Mouse (Mus musculus) CH12.LX (cell line): ENCODE data around the gene Sort1. TPM values are rescaled to one million over a fixed set of nuclear protein-coding genes. Genes with fewer than 3 reads are reported as not detected.
"Not testable (repeated sequence)": the region's sequence is repeated elsewhere in the genome, so short reads cannot be mapped to it uniquely, and the experiment has no call there.

ENCODE experiments used
- DNase-seq: peaks from one replicate; pipeline ENCODE4 v3.0.0-alpha.2; 2013; ENCODE audit errors: extremely low read depth
- H3K27ac ChIP-seq: 2 replicates; pipeline ENCODE4 v1.5.1; 2012; ENCODE audit warnings: low read depth, mild to moderate bottlenecking, control low read depth, moderate library complexity; ENCODE audit not compliant: insufficient read depth
- H3K27me3 ChIP-seq: replicated peaks from 2 replicates; pipeline ENCODE3; 2012; ENCODE audit warnings: inconsistent platforms
- H3K36me3 ChIP-seq, 2 experiments: replicated peaks in 1 of 2; 2 replicates each; pipeline versions ENCODE3 to v1.6.1; 2012; ENCODE audit warnings: inconsistent platforms in 1 of 2, low read length in 1 of 2, mild to moderate bottlenecking in 1 of 2, mixed read lengths in 1 of 2, moderate library complexity in 1 of 2; ENCODE audit not compliant: control insufficient read depth in 1 of 2, insufficient read depth in 1 of 2
- H3K4me1 ChIP-seq, 2 experiments: 2 replicates each; pipeline ENCODE4 v1.6.1; 2012; ENCODE audit warnings: inconsistent platforms in 1 of 2, moderate library complexity in 1 of 2; ENCODE audit not compliant: insufficient read depth in 2 of 2, control insufficient read depth in 1 of 2
- H3K4me2 ChIP-seq: 2 replicates; pipeline ENCODE4 v1.6.1; 2012; ENCODE audit warnings: low read depth, mild to moderate bottlenecking, control low read depth; ENCODE audit not compliant: poor library complexity, insufficient read depth, severe bottlenecking
- H3K4me3 ChIP-seq, 3 experiments: fragments of 150-350 bp in 1 of 3; sonication (generic) in 1 of 3; replicated peaks in 1 of 3; 2 replicates each; pipeline versions ENCODE3 to v1.5.1; 2011 to 2012; ENCODE audit warnings: low read depth in 2 of 3, low read length in 2 of 3, mild to moderate bottlenecking in 2 of 3, moderate library complexity in 2 of 3, control low read depth in 1 of 3, improper control_type of control experiment in 1 of 3, inconsistent platforms in 1 of 3, mixed read lengths in 1 of 3; ENCODE audit not compliant: poor library complexity in 1 of 3
- H3K79me2 ChIP-seq: replicated peaks from 2 replicates; pipeline ENCODE4 v1.6.1; 2012; ENCODE audit warnings: mild to moderate bottlenecking, moderate library complexity; ENCODE audit not compliant: control insufficient read depth, poor library complexity, insufficient read depth, severe bottlenecking; ENCODE audit errors: extremely low read depth
- H3K9ac ChIP-seq: 2 replicates; pipeline ENCODE4 v1.6.1; 2012; ENCODE audit warnings: low read depth, mild to moderate bottlenecking, control low read depth, moderate library complexity; ENCODE audit not compliant: insufficient read depth
- H3K9me3 ChIP-seq: replicated peaks from 2 replicates; pipeline ENCODE3; 2012; ENCODE audit warnings: low read length, inconsistent platforms, mixed read lengths
- CTCF ChIP-seq, 2 experiments: IDR thresholded peaks in 1 of 2; conservative IDR thresholded peaks in 1 of 2; 2 replicates each; pipeline ENCODE4 v1.5.1; 2011 to 2012; ENCODE audit warnings: low read depth in 2 of 2, low read length in 2 of 2, improper control_type of control experiment in 1 of 2, inconsistent platforms in 1 of 2, mild to moderate bottlenecking in 1 of 2, moderate library complexity in 1 of 2
- EP300 ChIP-seq: IDR thresholded peaks from 2 replicates; pipeline ENCODE4 v1.6.1; 2011; ENCODE audit warnings: low read length, improper control_type of control experiment
- ETS1 ChIP-seq: conservative IDR thresholded peaks from 2 replicates; pipeline ENCODE4 v1.6.1; 2012; ENCODE audit warnings: low read depth, mild to moderate bottlenecking, inconsistent platforms, low read length, improper control_type of control experiment, moderate library complexity
- GABPA ChIP-seq: IDR thresholded peaks from 2 replicates; pipeline ENCODE4 v1.6.1; 2012; ENCODE audit warnings: low read depth, low read length, improper control_type of control experiment, inconsistent platforms; ENCODE audit not compliant: insufficient replicate concordance
- HCFC1 ChIP-seq: IDR thresholded peaks from 2 replicates; pipeline ENCODE4 v1.6.1; 2012; ENCODE audit warnings: low read depth, mild to moderate bottlenecking, inconsistent platforms, low read length, improper control_type of control experiment
- JUND ChIP-seq: conservative IDR thresholded peaks from 2 replicates; pipeline ENCODE4 v1.6.1; 2011; ENCODE audit warnings: low read depth, low read length, improper control_type of control experiment
- MAFK ChIP-seq: IDR thresholded peaks from 2 replicates; pipeline ENCODE4 v1.6.1; 2011; ENCODE audit warnings: low read length, improper control_type of control experiment; ENCODE audit not compliant: insufficient replicate concordance
- MAZ ChIP-seq: IDR thresholded peaks from 2 replicates; pipeline ENCODE4 v1.6.1; 2012; ENCODE audit warnings: low read depth, mild to moderate bottlenecking, inconsistent platforms, low read length, improper control_type of control experiment, moderate library complexity
- MXI1 ChIP-seq: IDR thresholded peaks from 2 replicates; pipeline ENCODE4 v1.6.1; 2011; ENCODE audit warnings: mild to moderate bottlenecking, low read depth, low read length, improper control_type of control experiment
- MYC ChIP-seq: IDR thresholded peaks from 2 replicates; pipeline ENCODE4 v1.6.1; 2011; ENCODE audit warnings: low read depth, mild to moderate bottlenecking, improper control_type of control experiment, low read length
- NELFE ChIP-seq: IDR thresholded peaks from 2 replicates; pipeline ENCODE4 v1.6.1; 2011; ENCODE audit warnings: low read depth, low read length, improper control_type of control experiment
- POLR2A ChIP-seq: IDR thresholded peaks from 2 replicates; pipeline ENCODE4 v1.6.1; 2011; ENCODE audit warnings: low read depth, mild to moderate bottlenecking, improper control_type of control experiment, low read length
- POLR2AphosphoS2 ChIP-seq: IDR thresholded peaks from 2 replicates; pipeline ENCODE4 v1.6.1; 2011; ENCODE audit warnings: low read depth, low read length, improper control_type of control experiment
- RAD21 ChIP-seq: IDR thresholded peaks from 2 replicates; pipeline ENCODE4 v1.6.1; 2011; ENCODE audit warnings: low read depth, mild to moderate bottlenecking, low read length, improper control_type of control experiment, moderate library complexity
- SIN3A ChIP-seq: IDR thresholded peaks from 2 replicates; pipeline ENCODE4 v1.6.1; 2012; ENCODE audit warnings: low read length, improper control_type of control experiment, inconsistent platforms
- SMC3 ChIP-seq: IDR thresholded peaks from 2 replicates; pipeline ENCODE4 v1.6.1; 2011; ENCODE audit warnings: low read depth, low read length, improper control_type of control experiment
- TBP ChIP-seq: conservative IDR thresholded peaks from 2 replicates; pipeline ENCODE4 v1.6.1; 2011; ENCODE audit warnings: low read depth, low read length, improper control_type of control experiment
- USF1 ChIP-seq: IDR thresholded peaks from 2 replicates; pipeline ENCODE4 v1.6.1; 2014; ENCODE audit warnings: low read depth, mild to moderate bottlenecking, inconsistent platforms, low read length, improper control_type of control experiment
- USF2 ChIP-seq: conservative IDR thresholded peaks from 2 replicates; pipeline ENCODE4 v1.6.1; 2011; ENCODE audit warnings: low read depth, low read length, improper control_type of control experiment
- ZC3H11A ChIP-seq: IDR thresholded peaks from 2 replicates; pipeline ENCODE4 v1.6.1; 2012; ENCODE audit warnings: low read depth, mild to moderate bottlenecking, inconsistent platforms, low read length, improper control_type of control experiment
- ZKSCAN1 ChIP-seq: IDR thresholded peaks from 2 replicates; pipeline ENCODE4 v1.6.1; 2012; ENCODE audit warnings: low read depth, inconsistent platforms, low read length, improper control_type of control experiment, borderline replicate concordance
- ZMIZ1 ChIP-seq: IDR thresholded peaks from 2 replicates; pipeline ENCODE4 v1.6.1; 2012; ENCODE audit warnings: low read depth, mild to moderate bottlenecking, inconsistent platforms, low read length, improper control_type of control experiment
- dilution Hi-C: fragments of 300-500 bp; cut with MboI; formaldehyde crosslinking; loops from 2 replicates; pipeline ENCODE4 v1.14.3; 2020; ENCODE audit warnings: low sequenced_read_pairs; ENCODE audit not compliant: extremely low pct_unique_long_range_greater_than_20kb, extremely low pct_ligation_motif_present
- in situ Hi-C: fragments of 300-500 bp; cut with MboI; formaldehyde crosslinking; loops from 3 replicates; pipeline ENCODE4 v1.14.3; 2019; ENCODE audit warnings: low sequenced_read_pairs, low pct_ligation_motif_present, low pct_unique_long_range_greater_than_20kb, mixed read lengths
- polyA plus RNA-seq: library from polyadenylated mRNA; unstranded; fragments of >175 nt; gene quantifications from 2 replicates; pipeline ENCODE4 v1.2.1, GENCODE M21; 2012; ENCODE audit warnings: low read depth; ENCODE audit not compliant: insufficient read length
- total RNA-seq, 2 experiments: library from RNA; depleted of rRNA; stranded (reverse); fragments of 300-350 nt in 1 of 2; fragments of >200 nt in 1 of 2; gene quantifications; 2 replicates each; pipeline ENCODE4 v1.2.3; 2012 to 2014

Sort1 gene
- total and polyA plus RNA-seq, 3 experiments, result 0.15 to 1.2 (median 0.90) TPM

GRCm38 (mm10) chr3:108259319-108259718 lies 24.6 kb upstream of the Sort1 start:
- Histone ChIP-seq H3K9ac (peak overlapping the region; percentile 87), H3K4me1 (peaks cover 0 to 24% of the 10 kb centered on the region in 2 experiments; a peak in 2 of 4 replicates), H3K27ac (no peak overlapping the region), H3K27me3 (no peaks in the 10 kb centered on the region), H3K4me3 (peak overlapping the region in 2 of 3 experiments; percentile 14 to 94), H3K4me2 (peak overlapping the region; percentile 97), H3K36me3 (peaks cover 16 to 36% of the 10 kb centered on the region in 2 experiments), H3K9me3 (no peaks in the 10 kb centered on the region), H3K79me2 (peaks cover 48% of the 10 kb centered on the region)
- in situ Hi-C loops, result loop anchor here (10.0 kb wide), 1 partner anchor 95 kb away; no protein-coding TSS in a partner anchor
- TF ChIP-seq POLR2A, result no peak
- TF ChIP-seq USF1, result no peak
- TF ChIP-seq SIN3A, result peak; percentile 34; the same call in 1 of the 2 replicates
- no peak for TF ChIP-seq GABPA
- TF ChIP-seq POLR2AphosphoS2, result no peak
- TF ChIP-seq MXI1, result peak; percentile 52; the same call in 1 of the 2 replicates
- TF ChIP-seq JUND, result peak; percentile 62; the same call in 1 of the 2 replicates
- TF ChIP-seq HCFC1, result no peak
- TF ChIP-seq TBP, result no peak
- TF ChIP-seq ETS1, result no peak
- TF ChIP-seq MYC, result no peak
- peak; percentile 35; the same call in 1 of the 2 replicates for TF ChIP-seq MAFK
- TF ChIP-seq RAD21, result no peak
- TF ChIP-seq SMC3, result no peak
- TF ChIP-seq ZC3H11A, result no peak
- no peak for TF ChIP-seq ZMIZ1
- no peak for TF ChIP-seq USF2
- no peak for TF ChIP-seq CTCF (conservative IDR thresholded peaks at IDR 0.05 in 1 of 2, IDR thresholded peaks at IDR 0.05 in 1 of 2; ENCODE audit: low read depth in 2 of 2, low read length in 2 of 2)
- TF ChIP-seq MAZ, result no peak
- no peak for TF ChIP-seq ZKSCAN1
- TF ChIP-seq EP300, result 0 out of 2 replicates have a peak, but pooled peaks have one; percentile 22
- no peak for TF ChIP-seq NELFE
- dilution Hi-C loops, result no loop called here
- peak; percentile 48 for DNase-seq

- H3K36me3 ChIP-seq, result peaks cover 28 to 55% of the 10 kb centered on the region in 2 experiments
- dilution Hi-C loops, H3K9me3 ChIP-seq, H3K4me2 ChIP-seq, DNase-seq, H3K9ac ChIP-seq, H3K4me1 ChIP-seq, H3K27ac ChIP-seq, H3K4me3 ChIP-seq, H3K79me2 ChIP-seq, H3K27me3 ChIP-seq: not testable (repeated sequence)
- in situ Hi-C loops, result loop anchor here (5.0 kb wide), 1 partner anchor 108 kb away; no protein-coding TSS in a partner anchor
These were observed 4.4 kb upstream of the Sort1 start for GRCm38 (mm10) chr3:108279495-108279894.
